In genomic region chr12:91604600-91604999, GRCm38 (mm10) we compare ENCODE assay signal across 20 mouse cellular contexts. TPM values are rescaled to one million over a fixed set of nuclear protein-coding genes. Genes with fewer than 3 reads are reported as not detected.
DNase-seq lines count a peak whose midpoint lies in the region; ATAC-seq and TF ChIP-seq lines count a peak whose summit lies in the region.
"Had no signal": no experiment of that assay in that cellular context is flagged by ENCODE, and none has a peak within 500 bp of the region (broad histone marks: within the 10 kb centered on the region; RNA-seq: fewer than 3 reads in every experiment).

No protein-coding gene starts in this region.

- H3K9ac ChIP-seq in heart, embryonic 13.5 days, result no peak overlapping the region
- H3K9ac ChIP-seq in heart, embryonic 11.5 days (ENCODE audit: low read depth, low read length), result no peak overlapping the region
- H3K9ac ChIP-seq in lung, embryonic 14.5 days, result no peak overlapping the region
- H3K9ac ChIP-seq: hindbrain, embryonic 12.5 days; limb, embryonic 15.5 days; liver, postnatal 0 days had no signal

- 0 out of 2 replicates have a peak, but pooled peaks cover 7% of the 10 kb centered on the region for H3K4me1 ChIP-seq in heart, embryonic 13.5 days
- no peaks in the 10 kb centered on the region for H3K4me1 ChIP-seq in heart, embryonic 11.5 days (ENCODE audit: control insufficient read depth, insufficient read depth, low read length)
- no peaks in the 10 kb centered on the region for H3K4me1 ChIP-seq in lung, embryonic 14.5 days (ENCODE audit: insufficient read depth)
- H3K4me1 ChIP-seq: hindbrain, embryonic 12.5 days; megakaryocyte, embryonic 14.5 days had no signal

- H3K4me2 ChIP-seq in heart, embryonic 13.5 days, result peak overlapping the region; percentile 34
- H3K4me2 ChIP-seq in heart, embryonic 11.5 days, result no peak overlapping the region
- peak overlapping the region; percentile 29; the same call in 1 of the 2 replicates for H3K4me2 ChIP-seq in lung, embryonic 14.5 days
- H3K4me2 ChIP-seq: hindbrain, embryonic 12.5 days; limb, embryonic 15.5 days had no signal

- H3K27me3 ChIP-seq in heart, embryonic 13.5 days (replicated peaks), result no peaks in the 10 kb centered on the region
- H3K27me3 ChIP-seq in heart, embryonic 11.5 days (ENCODE audit: control insufficient read depth, insufficient read depth, low read length), result no peaks in the 10 kb centered on the region
- no peaks in the 10 kb centered on the region for H3K27me3 ChIP-seq in lung, embryonic 14.5 days (ENCODE audit: insufficient read depth, low read length)
- H3K27me3 ChIP-seq: hindbrain, embryonic 12.5 days; limb, embryonic 15.5 days had no signal

- H3K36me3 ChIP-seq in heart, embryonic 13.5 days, result no peaks in the 10 kb centered on the region
- no peaks in the 10 kb centered on the region for H3K36me3 ChIP-seq in heart, embryonic 11.5 days (ENCODE audit: control insufficient read depth, insufficient read depth, low read length)
- no peaks in the 10 kb centered on the region for H3K36me3 ChIP-seq in lung, embryonic 14.5 days (ENCODE audit: insufficient read depth)
- H3K36me3 ChIP-seq: hindbrain, embryonic 12.5 days; limb, embryonic 15.5 days had no signal

- no peak for ATAC-seq in heart, embryonic 13.5 days (ENCODE audit: extremely low read depth, insufficient number of reproducible peaks, low FRiP score, low TSS enrichment)
- ATAC-seq in heart, embryonic 11.5 days (replicated peaks; ENCODE audit: insufficient number of reproducible peaks, low FRiP score, low TSS enrichment), result no peak
- ATAC-seq in lung, embryonic 14.5 days (ENCODE audit: insufficient read depth), result peak; percentile 41
- 0 out of 2 replicates have a peak, but pooled peaks have one; percentile 11 for ATAC-seq in common myeloid progenitor, adult 5-6 weeks (replicated peaks; ENCODE audit: low read depth, poor library complexity, severe bottlenecking)
- ATAC-seq: forebrain, embryonic 14.5 days; liver, postnatal 0 days; midbrain, embryonic 16.5 days had no signal

- no peak for TF ChIP-seq CTCF in lung, embryonic 14.5 days (IDR thresholded peaks at IDR 0.05; ENCODE audit: low read depth)

- no peaks in the 10 kb centered on the region for H3K9me3 ChIP-seq in heart, embryonic 13.5 days
- no peaks in the 10 kb centered on the region for H3K9me3 ChIP-seq in heart, embryonic 11.5 days (replicated peaks; ENCODE audit: control insufficient read depth, low read length)
- H3K9me3 ChIP-seq in lung, embryonic 14.5 days (ENCODE audit: low read depth, low read length), result no peaks in the 10 kb centered on the region
- H3K9me3 ChIP-seq: limb, embryonic 15.5 days had no signal

- DNase-seq in lung, embryonic 14.5 days, result peak; percentile 66
- no peak for DNase-seq in lung, postnatal 10 days
- peak; percentile 25 for DNase-seq in mesoderm, embryonic 11.5 days (ENCODE audit: low read depth, low spot score)
- no peak for DNase-seq in kidney, adult 18-20 months
- DNase-seq: adrenal gland, postnatal 25 days; B cell, adult 2 months; cerebellum, adult 2 months; gastrocnemius, adult 2 months; kidney, adult 11 months; kidney, postnatal 36 days; liver, postnatal 0 days; thymus, adult 18-20 months had no signal

- H3K4me3 ChIP-seq in heart, embryonic 13.5 days, result no peak overlapping the region
- no peak overlapping the region for H3K4me3 ChIP-seq in heart, embryonic 11.5 days (ENCODE audit: low read depth, low read length)
- H3K4me3 ChIP-seq in lung, embryonic 14.5 days (ENCODE audit: low read depth, low read length), result no peak overlapping the region
- H3K4me3 ChIP-seq: gastrocnemius, adult 2 months; hindbrain, embryonic 12.5 days; limb, embryonic 15.5 days; megakaryocyte, embryonic 14.5 days had no signal

- H3K27ac ChIP-seq in heart, embryonic 13.5 days (replicated peaks), result no peak overlapping the region
- H3K27ac ChIP-seq in heart, embryonic 11.5 days (ENCODE audit: low read depth, low read length), result no peak overlapping the region
- peak overlapping the region; percentile 50; the same call in 1 of the 2 replicates for H3K27ac ChIP-seq in lung, embryonic 14.5 days (ENCODE audit: low read depth)
- H3K27ac ChIP-seq: gastrocnemius, adult 2 months; hindbrain, embryonic 12.5 days; limb, embryonic 15.5 days had no signal

- 37% methylated on average over 6 of the region's 6 CpGs for WGBS in heart, embryonic 13.5 days
- 49% methylated on average over 6 of the region's 6 CpGs for WGBS in heart, embryonic 11.5 days (ENCODE audit: insufficient replicate concordance)
- WGBS in lung, embryonic 14.5 days, result 20% methylated on average over 6 of the region's 6 CpGs

RNA-seq across cellular contexts. Expression of gene Gtf2a1, which starts 14.3 kb away (rescaled TPM):
- 27.3 and 28.1 TPM in 2 replicates for polyA plus RNA-seq in heart, embryonic 13.5 days (2015; fragmentation: Nextera tagmentation; extraction: Ambion mirVana)
- polyA plus RNA-seq in heart, embryonic 11.5 days (2014; fragmentation: Nextera tagmentation; extraction: Ambion mirVana), result 26.4 and 32.0 TPM in 2 replicates
- polyA plus RNA-seq in lung, embryonic 14.5 days (2014; fragmentation: Nextera tagmentation; extraction: Ambion mirVana), result 36.1 and 38.2 TPM in 2 replicates
- 35.4 and 44.0 TPM in 2 replicates for total RNA-seq in common myeloid progenitor, adult 5-6 weeks (2017)

Comparison
In these comparisons a context has a peak if more than half of its experiments do, and no peak if none do; other contexts are left out.
1. DNase-seq: peak in lung, embryonic 14.5 days (single experiment) and mesoderm, embryonic 11.5 days (single experiment); none in lung, postnatal 10 days (single experiment) and kidney, adult 18-20 months (single experiment).
2. ATAC-seq: peak in lung, embryonic 14.5 days (single experiment) and common myeloid progenitor, adult 5-6 weeks (single experiment); none in heart, embryonic 13.5 days (single experiment) and heart, embryonic 11.5 days (single experiment).